Mouse (Mus musculus): ENCODE results near the gene Mvk. TPM values are rescaled to one million over a fixed set of nuclear protein-coding genes. Genes with fewer than 3 reads are reported as not detected.

Gene Mvk
- polyA plus RNA-seq (2015; fragmentation: Nextera tagmentation; extraction: Ambion mirVana), result 46.3 and 49.4 TPM in 2 replicates

GRCm38 (mm10) chr5:114443566-114444367 lies at the start of gene Mvk, which contains the start of gene Mmab:
Mvk (plus strand) TSS chr5:114444269.
Mmab (minus strand) TSS chr5:114444060.
- no peaks in the 10 kb centered on the region for H3K9me3 ChIP-seq
- H3K27ac ChIP-seq (replicated peaks), result peak within 1 kb of the TSS; percentile 83
- H3K4me2 ChIP-seq (replicated peaks), result peak within 1 kb of the TSS; percentile 65
- 0 out of 2 replicates have a peak, but pooled peaks cover 9% of the 10 kb centered on the region for H3K36me3 ChIP-seq
- 3% methylated on average over 42 of the region's 43 CpGs for WGBS
- H3K9ac ChIP-seq (replicated peaks), result peak within 1 kb of the TSS; percentile 74
- H3K4me3 ChIP-seq, result peak within 1 kb of the TSS; percentile 58
- peaks cover 10% of the 10 kb centered on the region for H3K4me1 ChIP-seq
- no peaks in the 10 kb centered on the region for H3K27me3 ChIP-seq
- ATAC-seq (replicated peaks), result peak; percentile 99

DNA sequence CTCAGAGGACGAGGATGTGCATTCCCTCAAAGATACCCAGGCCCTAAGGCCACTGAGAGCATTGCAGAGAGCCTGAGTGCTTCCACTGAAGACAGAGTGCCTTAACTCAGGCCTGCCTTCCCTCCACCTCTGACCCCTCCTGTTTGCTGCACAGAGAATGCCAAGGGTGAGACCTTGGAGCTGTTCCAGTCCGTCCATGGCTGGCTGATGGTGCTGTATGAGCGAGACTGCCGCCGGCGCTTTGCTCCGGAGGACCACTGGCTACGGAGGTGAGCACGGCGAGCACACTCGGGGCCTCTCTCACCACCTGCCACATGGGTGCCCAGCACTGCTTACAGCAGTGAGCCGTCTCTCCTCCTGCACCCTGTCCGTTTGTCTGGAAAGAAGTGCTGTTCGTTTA lies 37.5 kb upstream of the Mvk start:
- peaks cover 99% of the 10 kb centered on the region for H3K36me3 ChIP-seq
- no peak overlapping the region for H3K4me3 ChIP-seq
- H3K27me3 ChIP-seq, result no peaks in the 10 kb centered on the region
- H3K27ac ChIP-seq (replicated peaks), result no peak overlapping the region
- H3K9me3 ChIP-seq, result no peaks in the 10 kb centered on the region
- no peak overlapping the region for H3K9ac ChIP-seq (replicated peaks)
- 92% methylated on average over 14 of the region's 14 CpGs for WGBS
- H3K4me1 ChIP-seq, result no peaks in the 10 kb centered on the region
- ATAC-seq (replicated peaks), result no peak
- H3K4me2 ChIP-seq (replicated peaks), result no peak overlapping the region

DNA sequence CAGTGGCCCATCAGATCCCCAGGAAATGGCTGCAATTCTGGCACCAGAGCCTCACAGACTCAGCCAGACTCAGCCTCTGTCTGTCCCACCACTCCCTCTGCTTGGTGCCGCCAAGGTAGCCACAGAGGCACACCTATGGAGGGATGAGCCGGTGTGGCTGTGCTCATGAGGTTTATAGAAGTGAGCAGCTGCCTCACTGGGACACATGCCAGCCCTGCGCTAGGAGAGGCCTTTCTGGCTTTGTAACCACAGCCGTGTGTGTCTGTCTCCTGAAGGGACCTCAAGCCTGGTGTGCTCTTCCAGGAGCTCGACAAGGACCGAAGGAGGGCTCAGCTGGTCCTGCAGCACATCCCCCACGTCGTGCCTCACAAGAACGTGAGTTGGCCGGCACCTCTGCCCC lies 36.8 kb upstream of the Mvk start:
- Histone ChIP-seq H3K9me3 (no peaks in the 10 kb centered on the region), H3K4me3 (no peak overlapping the region), H3K9ac (replicated peaks) (no peak overlapping the region), H3K4me2 (replicated peaks) (no peak overlapping the region), H3K27ac (replicated peaks) (no peak overlapping the region), H3K36me3 (peaks cover 99% of the 10 kb centered on the region), H3K4me1 (no peaks in the 10 kb centered on the region), H3K27me3 (no peaks in the 10 kb centered on the region)
- 84% methylated on average over 10 of the region's 10 CpGs for WGBS
- no peak for ATAC-seq (replicated peaks)

DNA sequence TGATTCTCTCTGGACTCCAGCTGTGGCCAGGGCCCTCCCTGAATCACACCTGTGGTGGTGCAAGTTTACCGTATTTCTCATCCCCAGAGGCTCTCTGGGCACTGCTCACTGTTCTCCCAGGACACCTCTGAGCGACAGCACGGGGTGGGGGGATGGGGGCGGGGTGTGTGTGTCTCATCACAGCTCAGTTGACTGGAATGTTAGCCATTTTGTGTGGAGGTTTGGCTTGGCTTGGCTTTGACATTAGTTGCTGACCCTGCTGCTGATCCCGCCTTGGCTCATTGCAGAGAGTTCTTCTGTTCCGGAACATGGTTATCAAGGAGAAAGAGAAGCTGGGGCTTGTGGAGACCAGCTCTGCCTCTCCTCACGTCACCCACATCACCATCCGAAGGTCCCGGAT lies 36.3 kb upstream of the Mvk start:
- Histone ChIP-seq H3K9me3 (no peaks in the 10 kb centered on the region), H3K27ac (replicated peaks) (no peak overlapping the region)
- WGBS, result 92% methylated on average over 9 of the region's 9 CpGs

GRCm38 (mm10) chr5:114408846-114409245 lies 35.2 kb upstream of the Mvk start:
- WGBS, result 94% methylated on average over 11 of the region's 11 CpGs

More for the DNA sequence above, 36.3 kb upstream of the Mvk start:
- H3K9ac ChIP-seq (replicated peaks), result no peak overlapping the region
- ATAC-seq (replicated peaks), result no peak
- no peak overlapping the region for H3K4me3 ChIP-seq
- H3K4me2 ChIP-seq (replicated peaks), result no peak overlapping the region
- H3K4me1 ChIP-seq, result no peaks in the 10 kb centered on the region
- no peaks in the 10 kb centered on the region for H3K27me3 ChIP-seq
- peaks cover 99% of the 10 kb centered on the region for H3K36me3 ChIP-seq

DNA sequence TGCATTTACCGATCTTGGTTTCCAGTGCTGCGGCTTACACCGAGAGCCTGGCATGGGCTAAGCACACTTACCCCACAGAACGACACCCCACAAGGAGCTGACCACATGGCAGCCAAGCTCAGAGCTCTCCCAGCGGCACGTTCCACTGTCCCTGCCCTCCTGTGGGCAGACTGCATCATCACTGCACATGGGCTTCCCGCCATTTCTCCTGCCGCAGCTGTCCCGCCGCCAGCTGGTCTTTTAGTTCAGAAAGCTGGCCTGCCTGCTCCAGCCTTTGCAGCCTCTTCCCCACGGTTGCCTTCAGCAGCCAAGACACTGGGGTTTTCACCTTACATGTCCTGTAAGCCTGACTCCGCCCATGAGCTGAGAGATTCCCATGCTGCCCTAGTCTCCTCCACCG lies 33.6 kb upstream of the Mvk start:
- no peak overlapping the region for H3K9ac ChIP-seq (replicated peaks)
- no peak overlapping the region for H3K27ac ChIP-seq (replicated peaks)
- H3K4me3 ChIP-seq, result no peak overlapping the region
- ATAC-seq (replicated peaks), result no peak
- no peaks in the 10 kb centered on the region for H3K27me3 ChIP-seq
- no peak overlapping the region for H3K4me2 ChIP-seq (replicated peaks)
- H3K4me1 ChIP-seq, result no peaks in the 10 kb centered on the region
- H3K36me3 ChIP-seq, result peaks cover 99% of the 10 kb centered on the region
- WGBS, result 85% methylated on average over 13 of the region's 13 CpGs
- no peaks in the 10 kb centered on the region for H3K9me3 ChIP-seq

More at GRCm38 (mm10) chr5:114408846-114409245, 35.2 kb upstream of the Mvk start:
- H3K36me3 ChIP-seq, result peaks cover 99% of the 10 kb centered on the region
- ATAC-seq (replicated peaks), result no peak
- H3K9ac ChIP-seq (replicated peaks), result no peak overlapping the region
- no peaks in the 10 kb centered on the region for H3K4me1 ChIP-seq
- H3K27ac ChIP-seq (replicated peaks), result no peak overlapping the region
- no peaks in the 10 kb centered on the region for H3K27me3 ChIP-seq
- no peaks in the 10 kb centered on the region for H3K9me3 ChIP-seq
- H3K4me3 ChIP-seq, result no peak overlapping the region
- H3K4me2 ChIP-seq (replicated peaks), result no peak overlapping the region

GRCm38 (mm10) chr5:114412361-114412998 lies 31.6 kb upstream of the Mvk start:
- H3K4me2 ChIP-seq (replicated peaks), result no peak overlapping the region
- no peak overlapping the region for H3K9ac ChIP-seq (replicated peaks)
- 88% methylated on average over 23 of the region's 23 CpGs for WGBS
- H3K4me1 ChIP-seq, result no peaks in the 10 kb centered on the region
- ATAC-seq (replicated peaks), result no peak
- H3K27me3 ChIP-seq, result no peaks in the 10 kb centered on the region
- H3K27ac ChIP-seq (replicated peaks), result no peak overlapping the region
- no peaks in the 10 kb centered on the region for H3K9me3 ChIP-seq
- H3K4me3 ChIP-seq, result no peak overlapping the region
- H3K36me3 ChIP-seq, result peaks cover 100% of the 10 kb centered on the region

GRCm38 (mm10) chr5:114413067-114413735 lies 30.9 kb upstream of the Mvk start:
- 87% methylated on average over 16 of the region's 16 CpGs for WGBS
- H3K4me3 ChIP-seq, result no peak overlapping the region

GRCm38 (mm10) chr5:114415606-114416005 lies 28.5 kb upstream of the Mvk start:
- Histone ChIP-seq H3K9ac (replicated peaks) (no peak overlapping the region), H3K4me2 (replicated peaks) (no peak overlapping the region), H3K27me3 (no peaks in the 10 kb centered on the region), H3K9me3 (no peaks in the 10 kb centered on the region), H3K27ac (replicated peaks) (no peak overlapping the region), H3K4me1 (no peaks in the 10 kb centered on the region), H3K4me3 (no peak overlapping the region), H3K36me3 (peaks cover 99% of the 10 kb centered on the region)
- 97% methylated on average over 5 of the region's 5 CpGs for WGBS
- no peak for ATAC-seq (replicated peaks)

More at GRCm38 (mm10) chr5:114413067-114413735, 30.9 kb upstream of the Mvk start:
- Histone ChIP-seq H3K9ac (replicated peaks) (no peak overlapping the region), H3K9me3 (no peaks in the 10 kb centered on the region), H3K36me3 (peaks cover 100% of the 10 kb centered on the region), H3K27me3 (no peaks in the 10 kb centered on the region), H3K4me2 (replicated peaks) (no peak overlapping the region), H3K27ac (replicated peaks) (no peak overlapping the region), H3K4me1 (no peaks in the 10 kb centered on the region)
- ATAC-seq (replicated peaks), result no peak

DNA sequence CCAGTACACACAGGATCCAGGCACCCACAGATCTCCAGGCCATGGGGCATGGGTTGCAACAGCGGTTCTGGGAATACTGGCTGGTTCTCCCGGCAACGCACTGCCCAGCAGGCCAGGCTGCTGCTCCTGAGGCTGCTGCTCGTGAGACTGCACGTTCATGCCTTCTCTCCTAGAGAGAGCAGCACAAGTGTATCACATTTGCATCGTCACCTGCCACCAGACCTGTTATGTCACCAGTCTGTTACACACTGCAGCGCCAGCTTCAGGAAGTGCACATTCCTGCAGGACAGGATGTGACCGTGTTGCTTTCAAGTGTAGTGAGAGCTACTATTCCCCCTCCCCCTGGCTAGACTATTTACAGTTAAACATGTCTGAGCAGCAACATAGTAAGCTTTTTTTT lies 27.2 kb upstream of the Mvk start:
- WGBS, result 91% methylated on average over 8 of the region's 8 CpGs
- Histone ChIP-seq H3K27ac (replicated peaks) (no peak overlapping the region), H3K36me3 (peaks cover 91% of the 10 kb centered on the region), H3K9me3 (no peaks in the 10 kb centered on the region), H3K4me1 (no peaks in the 10 kb centered on the region), H3K27me3 (no peaks in the 10 kb centered on the region), H3K9ac (replicated peaks) (no peak overlapping the region), H3K4me2 (replicated peaks) (no peak overlapping the region), H3K4me3 (no peak overlapping the region)
- ATAC-seq (replicated peaks), result no peak

- H3K4me1 ChIP-seq, result peaks cover under 1% of the 10 kb centered on the region; the same call in 1 of the 2 replicates
- no peaks in the 10 kb centered on the region for H3K27me3 ChIP-seq
- H3K9me3 ChIP-seq, result no peaks in the 10 kb centered on the region
- H3K36me3 ChIP-seq, result peaks cover 74% of the 10 kb centered on the region
- H3K27ac ChIP-seq (replicated peaks), result no peak overlapping the region
- H3K9ac ChIP-seq (replicated peaks), result no peak overlapping the region
- 81% methylated on average over 8 of the region's 8 CpGs for WGBS
- no peak overlapping the region for H3K4me2 ChIP-seq (replicated peaks)
- ATAC-seq (replicated peaks), result no peak
- H3K4me3 ChIP-seq, result no peak overlapping the region
These were observed 25.5 kb upstream of the Mvk start for GRCm38 (mm10) chr5:114418541-114418940.

All from forebrain, embryonic 15.5 days (tissue).